Mouse (Mus musculus): ENCODE results near the gene Wdr70.

DNA sequence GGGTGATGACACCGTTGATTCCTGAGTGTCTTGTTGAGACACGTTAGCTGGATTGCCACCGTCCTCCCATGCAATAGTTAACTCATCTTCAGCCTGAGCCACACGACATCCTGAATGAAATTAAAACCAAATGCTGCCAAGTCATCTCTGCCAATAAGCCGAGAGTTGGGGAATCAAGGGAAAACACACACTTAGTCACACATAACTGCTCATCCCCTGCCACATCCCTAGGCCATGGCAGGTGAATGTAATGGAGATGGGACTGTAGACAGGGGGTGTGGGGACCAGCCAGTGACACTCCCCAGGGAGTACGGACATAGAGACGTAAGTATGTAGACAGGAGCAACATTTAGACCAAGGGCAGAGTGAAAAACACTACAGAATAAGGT is 260.1 kb downstream of the Wdr70 start:
- no peak for TF ChIP-seq CTCF (conservative IDR thresholded peaks at IDR 0.05; ENCODE audit: low read length)
- no peak for TF ChIP-seq POU5F1 (IDR thresholded peaks at IDR 0.05; ENCODE audit: borderline replicate concordance, low read length)
- TF ChIP-seq NANOG (IDR thresholded peaks at IDR 0.05; ENCODE audit: borderline replicate concordance, low read length): no peak

Data from E14TG2a.4 (cell line).